Mouse (Mus musculus): ENCODE measurements around the gene Hpn. TPM values are rescaled to one million over a fixed set of nuclear protein-coding genes. Genes with fewer than 3 reads are reported as not detected.

Hpn gene
- polyA plus RNA-seq (2012; rRNA removed; ENCODE audit: low replicate concordance), result 21.2 and 27.6 TPM in 2 replicates

GRCm38 (mm10) chr7:31115182-31115581, at the start of gene Hpn:
Hpn (minus strand) TSS chr7:31115290.

GRCm38 (mm10) chr7:31155296-31156033, 40.4 kb upstream of the Hpn start, which contains the start of gene Gramd1a:
Gramd1a (minus strand) TSS chr7:31155896.

GRCm38 (mm10) chr7:31126851-31127724, 12.0 kb upstream of the Hpn start, which contains the start of gene Scn1b:
Scn1b (minus strand) TSS chr7:31127003.

GRCm38 (mm10) chr7:31076492-31076891, 38.6 kb downstream of the Hpn start, which contains the start of gene Fxyd3:
Fxyd3 (minus strand) TSS chr7:31076704.

GRCm38 (mm10) chr7:31059108-31059507, 56.0 kb downstream of the Hpn start, which contains the start of gene Lgi4:
Lgi4 (plus strand) TSS chr7:31059342.

GRCm38 (mm10) chr7:31057071-31057470, 58.0 kb downstream of the Hpn start, which contains the start of gene Fxyd1:
Fxyd1 (minus strand) TSS chr7:31057199.

GRCm38 (mm10) chr7:31051321-31052021, 63.6 kb downstream of the Hpn start, which contains the start of gene Fxyd7:
Fxyd7 (minus strand) TSS chr7:31051467.

Other genes starting within 250 kb of the Hpn start
- 85.3 and 86.3 TPM in 2 replicates for gene Cd22, start 234.9 kb downstream of the Hpn start, polyA plus RNA-seq (2012; rRNA removed; ENCODE audit: low replicate concordance)
- gene Mag, start 200.4 kb downstream of the Hpn start, polyA plus RNA-seq (2012; rRNA removed; ENCODE audit: low replicate concordance), result 3.9 and 5.1 TPM in 2 replicates
- gene Hamp2, start 190.6 kb downstream of the Hpn start, polyA plus RNA-seq (2012; rRNA removed; ENCODE audit: low replicate concordance), result 6.9 and 22.7 TPM in 2 replicates
- gene Hamp, start 171.3 kb downstream of the Hpn start, polyA plus RNA-seq (2012; rRNA removed; ENCODE audit: low replicate concordance), result 1.9 and 22.9 TPM in 2 replicates
- gene Usf2, start 158.5 kb downstream of the Hpn start, polyA plus RNA-seq (2012; rRNA removed; ENCODE audit: low replicate concordance), result 122 and 253 TPM in 2 replicates
- gene Lsr, start 141.8 kb downstream of the Hpn start, polyA plus RNA-seq (2012; rRNA removed; ENCODE audit: low replicate concordance), result 48.3 and 72.9 TPM in 2 replicates
- 2.1 and 3.5 TPM in 2 replicates for gene Fam187b, start 141.5 kb downstream of the Hpn start, polyA plus RNA-seq (2012; rRNA removed; ENCODE audit: low replicate concordance)
- 182 and 227 TPM in 2 replicates for gene Fxyd5, start 72.8 kb downstream of the Hpn start, polyA plus RNA-seq (2012; rRNA removed; ENCODE audit: low replicate concordance)
- gene Fxyd7, start 63.8 kb downstream of the Hpn start, polyA plus RNA-seq (2012; rRNA removed; ENCODE audit: low replicate concordance), result 5.9 and 8.2 TPM in 2 replicates
- gene Fxyd1, start 58.1 kb downstream of the Hpn start, polyA plus RNA-seq (2012; rRNA removed; ENCODE audit: low replicate concordance), result 506 and 885 TPM in 2 replicates
- 11.8 and 13.0 TPM in 2 replicates for gene Lgi4, start 55.9 kb downstream of the Hpn start, polyA plus RNA-seq (2012; rRNA removed; ENCODE audit: low replicate concordance)
- gene Fxyd3, start 38.6 kb downstream of the Hpn start, polyA plus RNA-seq (2012; rRNA removed; ENCODE audit: low replicate concordance), result 90.4 and 173 TPM in 2 replicates
- gene Scn1b, start 11.7 kb upstream of the Hpn start, polyA plus RNA-seq (2012; rRNA removed; ENCODE audit: low replicate concordance), result 99.3 and 261 TPM in 2 replicates
- 227 and 415 TPM in 2 replicates for gene Gramd1a, start 40.6 kb upstream of the Hpn start, polyA plus RNA-seq (2012; rRNA removed; ENCODE audit: low replicate concordance)
- gene Scgb2b2, start 175.2 kb upstream of the Hpn start, polyA plus RNA-seq (2012; rRNA removed; ENCODE audit: low replicate concordance), result not detected in 2 replicates
- not detected in 2 replicates for gene Scgb1b2, start 176.5 kb upstream of the Hpn start, polyA plus RNA-seq (2012; rRNA removed; ENCODE audit: low replicate concordance)
- not detected in 2 replicates for gene Scgb2b3, start 246.8 kb upstream of the Hpn start, polyA plus RNA-seq (2012; rRNA removed; ENCODE audit: low replicate concordance)